Comparison of ENCODE assay signal across 17 mouse cellular contexts in the genomic region with DNA sequence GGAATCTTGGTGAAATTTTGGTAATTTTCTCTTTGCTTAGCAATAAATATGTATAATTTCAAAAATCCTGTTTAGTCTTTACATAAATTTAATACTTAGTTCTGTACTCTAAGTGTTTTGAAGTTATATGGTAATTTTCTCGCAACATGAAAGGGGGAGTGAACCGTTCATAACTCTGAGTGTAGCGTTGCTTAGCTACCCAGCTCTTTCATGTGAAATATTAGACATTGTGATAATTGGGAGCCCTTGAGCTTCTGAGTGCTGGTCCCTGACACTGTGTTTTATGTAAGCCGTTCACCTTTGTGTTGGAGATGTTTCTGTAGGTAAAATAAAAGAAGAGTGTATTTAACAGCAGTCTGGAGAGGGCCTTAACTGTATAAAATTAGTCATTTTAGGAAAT.
"Had no signal": no experiment of that assay in that cellular context is flagged by ENCODE, and none has a peak within 500 bp of the region (broad histone marks: within the 10 kb centered on the region; RNA-seq: fewer than 3 reads in every experiment).

No protein-coding gene starts in this region.

- H3K9me3 ChIP-seq: limb, embryonic 10.5 days; limb, embryonic 13.5 days; liver, embryonic 12.5 days; liver, embryonic 15.5 days; lung, embryonic 15.5 days; midbrain, embryonic 13.5 days had no signal

- H3K9ac ChIP-seq: limb, embryonic 13.5 days; liver, embryonic 12.5 days; liver, embryonic 15.5 days; lung, embryonic 15.5 days; midbrain, embryonic 13.5 days had no signal

- ATAC-seq: liver, embryonic 12.5 days; midbrain, embryonic 13.5 days had no signal

- H3K27me3 ChIP-seq: limb, embryonic 13.5 days; liver, embryonic 12.5 days; liver, embryonic 15.5 days; lung, embryonic 15.5 days; midbrain, embryonic 13.5 days had no signal

- H3K4me1 ChIP-seq: limb, embryonic 10.5 days; lung, embryonic 15.5 days had no signal

- H3K4me3 ChIP-seq: layer of hippocampus, adult 2 months; limb, embryonic 10.5 days; limb, embryonic 13.5 days; liver, embryonic 12.5 days; liver, embryonic 15.5 days; lung, embryonic 15.5 days; midbrain, embryonic 13.5 days had no signal

- H3K4me2 ChIP-seq: limb, embryonic 13.5 days; liver, embryonic 12.5 days; liver, embryonic 15.5 days; lung, embryonic 15.5 days; midbrain, embryonic 13.5 days had no signal

- H3K27ac ChIP-seq: kidney, postnatal 0 days; layer of hippocampus, adult 2 months; limb, embryonic 10.5 days; limb, embryonic 13.5 days; liver, embryonic 12.5 days; liver, embryonic 15.5 days; lung, embryonic 15.5 days; midbrain, embryonic 13.5 days had no signal

- H3K36me3 ChIP-seq: limb, embryonic 10.5 days; liver, embryonic 15.5 days; lung, embryonic 15.5 days; midbrain, embryonic 13.5 days had no signal

- DNase-seq: kidney, adult 2 months; kidney, postnatal 25 days; layer of hippocampus, adult 9-11 months; liver; lung, adult 18-20 months; lung, postnatal 10 days; lung, postnatal 4 days; thymus, adult 18-20 months; thymus, postnatal 36 days had no signal
